Mouse (Mus musculus) neural tube, embryonic 12.5 days (tissue): ENCODE results near the gene Grk5. TPM values are rescaled to one million over a fixed set of nuclear protein-coding genes. Genes with fewer than 3 reads are reported as not detected.
"Not testable (repeated sequence)": the region's sequence is repeated elsewhere in the genome, so short reads cannot be mapped to it uniquely, and the experiment has no call there.

ENCODE experiments used
- ATAC-seq: fragments of 200-750 bp; cut with Nextera tagmentation; 2 replicates; pipeline ENCODE4 v1.8.0; 2017; ENCODE audit warnings: low read depth, mild to moderate bottlenecking, moderate TSS enrichment, moderate library complexity; ENCODE audit not compliant: low FRiP score
- H3K27ac ChIP-seq: fragments of 300-500 bp; sonication (generic); 2 replicates; pipeline ENCODE4 v1.5.1; 2016
- H3K27me3 ChIP-seq: fragments of 300-500 bp; sonication (generic); replicated peaks from 2 replicates; pipeline ENCODE4 v1.6.1; 2016; ENCODE audit warnings: mild to moderate bottlenecking
- H3K36me3 ChIP-seq: fragments of 300-500 bp; sonication (generic); 2 replicates; pipeline ENCODE4 v1.6.1; 2016; ENCODE audit warnings: mild to moderate bottlenecking
- H3K4me1 ChIP-seq: fragments of 300-500 bp; sonication (generic); 2 replicates; pipeline ENCODE4 v1.6.1; 2016
- H3K4me2 ChIP-seq: fragments of 300-500 bp; sonication (generic); replicated peaks from 2 replicates; pipeline ENCODE4 v1.6.1; 2016; ENCODE audit warnings: mild to moderate bottlenecking
- H3K4me3 ChIP-seq: fragments of 300-500 bp; sonication (generic); 2 replicates; pipeline ENCODE4 v1.5.1; 2016
- H3K9ac ChIP-seq: fragments of 300-500 bp; sonication (generic); 2 replicates; pipeline ENCODE4 v1.6.1; 2016; ENCODE audit warnings: mild to moderate bottlenecking
- H3K9me3 ChIP-seq: fragments of 300-500 bp; sonication (generic); 2 replicates; pipeline ENCODE4 v1.6.1; 2016; ENCODE audit warnings: mild to moderate bottlenecking
- whole genome bisulfite sequencing: fragments of 180-500 bp; shearing (Covaris S2); methylation state at CpG from one replicate; pipeline ENCODE4 v1.1.7; 2016; 5-methylcytosine and 5-hydroxymethylcytosine counted together
- polyA plus RNA-seq: library from polyadenylated mRNA; unstranded; fragments of >200 nt; fragmentation: Nextera tagmentation; extraction: Ambion mirVana; gene quantifications from 2 replicates; pipeline ENCODE4 v1.2.1, GENCODE M21; 2016

Gene Grk5
- polyA plus RNA-seq = 2.8 and 3.4 TPM in 2 replicates

GRCm38 (mm10) chr19:60889714-60890315 is at the start of gene Grk5:
TSS of gene Grk5 (plus strand) at chr19:60889749.
- ATAC-seq = peak; percentile 98
- Histone ChIP-seq H3K4me1 (0 out of 2 replicates have a peak, but pooled peaks cover 14% of the 10 kb centered on the region), H3K36me3 (no peaks in the 10 kb centered on the region), H3K27ac (peak within 1 kb of the TSS; percentile 87), H3K4me3 (peak within 1 kb of the TSS; percentile 74), H3K9ac (peak within 1 kb of the TSS; percentile 83), H3K4me2 (peak within 1 kb of the TSS; percentile 65), H3K27me3 (no peaks in the 10 kb centered on the region), H3K9me3 (no peaks in the 10 kb centered on the region)
- under 1% methylated on average over 54 of the region's 55 CpGs for WGBS

- ATAC-seq = no peak
- no peaks in the 10 kb centered on the region for H3K9me3 ChIP-seq
- H3K27ac ChIP-seq = no peak overlapping the region
- no peaks in the 10 kb centered on the region for H3K27me3 ChIP-seq
- no peak overlapping the region for H3K9ac ChIP-seq
- no peak overlapping the region for H3K4me3 ChIP-seq
- peaks cover 18% of the 10 kb centered on the region for H3K36me3 ChIP-seq
- no peaks in the 10 kb centered on the region for H3K4me1 ChIP-seq
- H3K4me2 ChIP-seq = no peak overlapping the region
Observed at GRCm38 (mm10) chr19:60843324-60843723, 46.2 kb upstream of the Grk5 start.

GRCm38 (mm10) chr19:60845731-60846130 is 43.8 kb upstream of the Grk5 start:
- no peak for ATAC-seq
- no peaks in the 10 kb centered on the region for H3K4me1 ChIP-seq
- H3K4me3 ChIP-seq = no peak overlapping the region
- no peak overlapping the region for H3K27ac ChIP-seq
- H3K9me3 ChIP-seq = no peaks in the 10 kb centered on the region
- peaks cover 17% of the 10 kb centered on the region for H3K36me3 ChIP-seq
- no peak overlapping the region for H3K9ac ChIP-seq
- H3K4me2 ChIP-seq = no peak overlapping the region
- H3K27me3 ChIP-seq = no peaks in the 10 kb centered on the region

DNA sequence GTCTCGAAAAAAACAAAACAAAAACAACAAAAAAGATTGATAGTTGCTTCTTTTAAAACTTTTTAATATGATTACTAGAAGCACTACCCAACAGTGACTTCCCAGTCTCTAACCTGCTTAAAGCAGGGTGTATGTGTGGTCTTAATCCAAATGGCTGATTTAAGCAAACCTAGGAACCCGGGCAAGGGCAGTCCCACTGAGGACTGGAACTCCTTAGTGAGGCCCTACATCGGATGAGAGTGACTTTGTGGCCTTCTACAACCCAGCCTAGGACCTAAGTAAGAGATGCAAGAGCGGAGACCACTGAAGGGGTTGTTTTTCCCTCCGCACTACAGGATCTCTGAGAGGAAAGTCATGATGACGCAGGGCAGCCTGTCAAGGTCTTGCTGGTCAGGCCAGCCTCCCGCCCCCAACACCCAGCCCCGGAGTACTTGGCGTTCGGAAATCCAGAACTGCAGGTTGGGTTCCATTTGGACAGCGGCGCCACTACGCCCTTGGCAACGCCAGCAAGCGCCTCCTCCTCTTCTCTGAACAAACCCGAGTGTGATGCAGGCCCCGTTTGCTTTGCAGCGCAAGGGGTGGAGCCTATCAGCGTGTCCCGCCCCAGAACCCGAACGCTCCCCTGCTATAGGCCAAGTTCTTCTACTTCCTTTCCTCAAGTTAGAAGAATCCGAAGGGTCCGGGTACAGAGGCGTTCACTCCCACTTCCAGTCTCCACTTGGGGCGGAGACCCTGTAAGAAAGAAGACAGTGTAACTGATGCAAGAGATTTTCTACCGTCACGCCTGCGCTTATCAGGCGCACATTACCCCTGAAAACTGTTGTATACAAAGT is 28.5 kb upstream of the Grk5 start, which contains the start of gene Sfxn4:
TSS of gene Sfxn4 (minus strand) at position 612 of the 833 bp plus-strand sequence.
- no peaks in the 10 kb centered on the region for H3K9me3 ChIP-seq
- H3K4me2 ChIP-seq = peak within 1 kb of the TSS; percentile 72
- no peaks in the 10 kb centered on the region for H3K27me3 ChIP-seq
- H3K9ac ChIP-seq = peak within 1 kb of the TSS; percentile 67
- no peaks in the 10 kb centered on the region for H3K4me1 ChIP-seq
- H3K4me3 ChIP-seq = peak within 1 kb of the TSS; percentile 47
- peaks cover 12% of the 10 kb centered on the region for H3K36me3 ChIP-seq
- H3K27ac ChIP-seq = no peak within 1 kb of the TSS
- ATAC-seq = peak; percentile 100
- WGBS = 4% methylated on average over 30 of the region's 30 CpGs

DNA sequence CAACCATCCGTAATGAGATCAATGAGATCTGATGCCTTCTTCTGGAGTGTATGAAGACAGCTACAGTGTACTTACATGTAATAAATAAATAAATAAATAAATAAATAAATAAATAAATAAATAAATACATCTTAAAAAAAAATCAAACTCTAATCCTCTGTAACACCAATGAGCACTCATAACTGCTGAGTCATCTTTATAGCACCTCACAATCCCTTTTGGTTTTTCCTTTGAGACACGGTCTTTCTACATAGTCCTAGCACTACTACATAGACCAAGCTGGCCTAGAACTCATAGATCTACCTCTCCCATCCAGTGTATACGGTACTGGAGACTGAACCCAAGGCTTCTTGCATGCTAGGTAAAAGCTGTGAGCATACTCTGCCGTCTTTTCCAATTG is 23.4 kb upstream of the Grk5 start:
- peaks cover 35% of the 10 kb centered on the region for H3K36me3 ChIP-seq
- not testable (repeated sequence) for H3K4me3 ChIP-seq, ATAC-seq, H3K9me3 ChIP-seq, H3K9ac ChIP-seq, H3K27ac ChIP-seq, H3K4me1 ChIP-seq, H3K27me3 ChIP-seq, H3K4me2 ChIP-seq
- 96% methylated on average over 4 of the region's 4 CpGs for WGBS

GRCm38 (mm10) chr19:60870489-60870888 is 19.1 kb upstream of the Grk5 start:
- no peaks in the 10 kb centered on the region for H3K9me3 ChIP-seq

DNA sequence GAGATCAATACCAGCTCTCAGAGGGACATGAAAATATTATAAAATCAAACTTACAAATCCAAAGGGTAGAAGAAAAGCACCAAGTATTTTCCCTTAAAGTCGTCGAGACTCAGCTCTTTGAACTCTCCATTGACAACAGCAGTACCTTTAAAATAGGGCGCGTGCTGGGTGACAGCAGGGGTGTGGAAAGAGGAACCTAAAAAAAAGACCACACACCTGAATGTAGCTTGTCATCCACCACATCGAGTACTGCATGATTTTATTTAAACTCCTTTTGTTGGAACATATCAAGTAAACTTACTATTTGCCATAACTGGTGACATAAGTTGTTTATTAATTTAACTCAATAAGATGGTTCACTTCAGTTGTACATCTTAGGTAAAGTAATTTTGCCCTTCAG is 18.2 kb upstream of the Grk5 start:
- 94% methylated on average over 5 of the region's 5 CpGs for WGBS
- Histone ChIP-seq H3K4me1 (peaks cover 8% of the 10 kb centered on the region), H3K4me3 (no peak overlapping the region), H3K9me3 (no peaks in the 10 kb centered on the region), H3K36me3 (peaks cover 23% of the 10 kb centered on the region), H3K9ac (no peak overlapping the region), H3K27ac (no peak overlapping the region), H3K4me2 (no peak overlapping the region), H3K27me3 (no peaks in the 10 kb centered on the region)
- no peak for ATAC-seq

More at GRCm38 (mm10) chr19:60870489-60870888, 19.1 kb upstream of the Grk5 start:
- H3K4me2 ChIP-seq = no peak overlapping the region
- ATAC-seq = no peak
- no peak overlapping the region for H3K4me3 ChIP-seq
- 93% methylated on average over 1 of the region's 1 CpGs for WGBS
- H3K4me1 ChIP-seq = peaks cover 8% of the 10 kb centered on the region
- H3K9ac ChIP-seq = no peak overlapping the region
- H3K36me3 ChIP-seq = peaks cover 23% of the 10 kb centered on the region
- H3K27me3 ChIP-seq = no peaks in the 10 kb centered on the region
- no peak overlapping the region for H3K27ac ChIP-seq

DNA sequence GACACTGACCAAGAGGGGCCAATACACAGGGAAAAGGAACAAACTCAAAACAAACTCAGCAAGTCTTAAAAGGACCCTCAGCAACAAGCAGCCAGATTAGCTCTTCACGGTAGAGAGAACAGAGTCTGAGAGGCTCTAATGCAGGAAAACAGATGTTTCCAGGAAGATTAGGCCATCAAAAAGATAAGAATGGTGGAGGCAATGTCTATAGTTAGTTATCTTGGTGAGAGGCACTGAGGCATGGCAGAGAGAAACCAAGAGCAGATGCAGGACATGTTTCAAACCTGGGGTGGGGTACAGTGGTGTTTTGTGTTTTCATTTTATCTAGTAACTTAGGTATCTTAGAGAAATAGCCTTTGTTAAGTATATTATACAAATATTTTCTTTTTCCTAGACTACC is 17.3 kb upstream of the Grk5 start:
- peaks cover 18% of the 10 kb centered on the region for H3K36me3 ChIP-seq
- H3K4me1 ChIP-seq = peaks cover 8% of the 10 kb centered on the region
- no peaks in the 10 kb centered on the region for H3K9me3 ChIP-seq
- WGBS = 86% methylated on average over 1 of the region's 1 CpGs
- no peak overlapping the region for H3K4me2 ChIP-seq
- no peaks in the 10 kb centered on the region for H3K27me3 ChIP-seq
- H3K27ac ChIP-seq = no peak overlapping the region
- ATAC-seq = no peak
- H3K4me3 ChIP-seq = no peak overlapping the region
- H3K9ac ChIP-seq = no peak overlapping the region

GRCm38 (mm10) chr19:60873501-60873900 is 16.0 kb upstream of the Grk5 start:
- peaks cover 8% of the 10 kb centered on the region for H3K4me1 ChIP-seq
- H3K9me3 ChIP-seq = no peaks in the 10 kb centered on the region
- H3K36me3 ChIP-seq = peaks cover 10% of the 10 kb centered on the region
- no peak overlapping the region for H3K27ac ChIP-seq
- no peaks in the 10 kb centered on the region for H3K27me3 ChIP-seq
- no peak for ATAC-seq
- 41% methylated on average over 4 of the region's 4 CpGs for WGBS
- peak overlapping the region; percentile 67 for H3K4me2 ChIP-seq
- no peak overlapping the region for H3K9ac ChIP-seq
- peak overlapping the region; percentile 57 for H3K4me3 ChIP-seq

DNA sequence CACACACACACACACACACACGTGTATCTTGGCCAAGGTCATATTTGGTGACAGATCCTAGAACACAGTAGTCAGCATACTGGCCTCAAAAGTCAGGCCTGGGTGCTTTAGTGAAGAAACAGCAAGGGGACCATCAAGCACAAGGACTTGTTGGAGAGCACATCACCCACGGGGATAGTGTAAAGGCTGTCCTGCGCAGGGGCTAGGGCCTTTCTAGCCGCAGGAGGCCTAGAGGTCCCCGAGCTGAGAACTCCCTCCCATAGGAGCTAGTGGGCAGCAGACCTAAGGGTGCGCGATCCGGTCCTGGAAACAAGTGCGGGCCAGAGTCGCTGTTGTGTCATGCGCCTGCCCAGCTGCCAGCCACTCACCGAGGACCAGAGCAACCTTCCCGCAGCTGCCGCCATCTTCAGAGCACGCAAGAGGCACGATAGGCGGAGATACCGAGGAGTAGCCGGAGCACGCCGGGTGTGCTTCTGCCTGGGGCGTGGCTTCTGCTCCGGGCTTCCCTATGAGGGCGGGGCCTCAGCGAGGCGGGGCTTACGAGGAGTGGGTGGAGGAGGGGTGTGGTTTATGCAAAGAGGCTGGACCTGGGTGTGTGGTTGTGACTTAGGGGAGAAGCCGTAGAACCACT is 15.4 kb upstream of the Grk5 start, which contains the start of gene Prdx3:
TSS of gene Prdx3 (minus strand) at position 493 of the 631 bp plus-strand sequence.
- Histone ChIP-seq H3K4me1 (peaks cover 8% of the 10 kb centered on the region), H3K27me3 (no peaks in the 10 kb centered on the region), H3K27ac (no peak within 1 kb of the TSS; the same call in 1 of the 2 replicates), H3K9me3 (no peaks in the 10 kb centered on the region), H3K4me2 (peak within 1 kb of the TSS; percentile 67), H3K36me3 (peaks cover 4% of the 10 kb centered on the region; the same call in 1 of the 2 replicates), H3K9ac (peak within 1 kb of the TSS; percentile 68), H3K4me3 (peak within 1 kb of the TSS; percentile 57)
- under 1% methylated on average over 28 of the region's 28 CpGs for WGBS
- ATAC-seq = peak; percentile 99

GRCm38 (mm10) chr19:60883129-60883528 is 6.4 kb upstream of the Grk5 start:
- Histone ChIP-seq H3K4me2 (no peak overlapping the region), H3K27me3 (no peaks in the 10 kb centered on the region), H3K9me3 (no peaks in the 10 kb centered on the region), H3K9ac (no peak overlapping the region), H3K27ac (no peak overlapping the region), H3K4me1 (no peaks in the 10 kb centered on the region), H3K4me3 (no peak overlapping the region), H3K36me3 (no peaks in the 10 kb centered on the region)
- ATAC-seq = no peak
- WGBS = 9% methylated on average over 3 of the region's 3 CpGs

- Histone ChIP-seq H3K9me3 (no peaks in the 10 kb centered on the region), H3K36me3 (no peaks in the 10 kb centered on the region), H3K4me1 (0 out of 2 replicates have a peak, but pooled peaks cover 14% of the 10 kb centered on the region), H3K4me3 (no peak overlapping the region), H3K27me3 (no peaks in the 10 kb centered on the region), H3K9ac (no peak overlapping the region), H3K4me2 (no peak overlapping the region), H3K27ac (no peak overlapping the region)
- no peak for ATAC-seq
- WGBS = 89% methylated on average over 2 of the region's 2 CpGs
Observed at GRCm38 (mm10) chr19:60887637-60888036, 1.9 kb upstream of the Grk5 start.
